Mouse (Mus musculus): Measurements from ENCODE around the gene Pdpn. TPM values are rescaled to one million over a fixed set of nuclear protein-coding genes. Genes with fewer than 3 reads are reported as not detected.

Gene Pdpn
- total RNA-seq, 2 experiments from 2014 or later: 4.5 to 7.7 TPM

GRCm38 (mm10) chr4:143324176-143324924 is 25.0 kb upstream of the Pdpn start:
- intact Hi-C loops (cut with DNase I): no loop called here

GRCm38 (mm10) chr4:143313299-143313698 is 13.9 kb upstream of the Pdpn start:
- H3K27ac ChIP-seq: no peak overlapping the region
- intact Hi-C loops (cut with DNase I): no loop called here
- H3K4me3 ChIP-seq: no peak overlapping the region
- TF ChIP-seq CTCF (IDR thresholded peaks at IDR 0.05): no peak
- no peak for DNase-seq

More at GRCm38 (mm10) chr4:143324176-143324924, 25.0 kb upstream of the Pdpn start:
- TF ChIP-seq CTCF (IDR thresholded peaks at IDR 0.05): no peak
- no peak for DNase-seq
- no peak overlapping the region for H3K4me3 ChIP-seq
- H3K27ac ChIP-seq: no peak overlapping the region

- peak; percentile 68 for DNase-seq
- TF ChIP-seq CTCF (IDR thresholded peaks at IDR 0.05): peak; percentile 79
- Histone ChIP-seq H3K4me3 (no peak overlapping the region), H3K27ac (no peak overlapping the region)
- intact Hi-C loops (cut with DNase I): no loop called here
Observed at GRCm38 (mm10) chr4:143311341-143311740, 12.0 kb upstream of the Pdpn start.

GRCm38 (mm10) chr4:143305987-143306772 is 6.8 kb upstream of the Pdpn start:
- intact Hi-C loops (cut with DNase I): no loop called here
- no peak overlapping the region for H3K4me3 ChIP-seq
- H3K27ac ChIP-seq: no peak overlapping the region
- DNase-seq: no peak
- TF ChIP-seq CTCF (IDR thresholded peaks at IDR 0.05): no peak

- no peak for TF ChIP-seq CTCF (IDR thresholded peaks at IDR 0.05)
- no peak for DNase-seq
- intact Hi-C loops (cut with DNase I): no loop called here
- H3K4me3 ChIP-seq: no peak overlapping the region
- no peak overlapping the region for H3K27ac ChIP-seq
Observed at GRCm38 (mm10) chr4:143305031-143305430, 5.7 kb upstream of the Pdpn start.

- no peak overlapping the region for H3K4me3 ChIP-seq
- no peak overlapping the region for H3K27ac ChIP-seq
- intact Hi-C loops (cut with DNase I): no loop called here
- TF ChIP-seq CTCF (IDR thresholded peaks at IDR 0.05): no peak
- no peak for DNase-seq
Observed at GRCm38 (mm10) chr4:143302279-143302890, 3.0 kb upstream of the Pdpn start.

GRCm38 (mm10) chr4:143301875-143302274 is 2.5 kb upstream of the Pdpn start:
- H3K27ac ChIP-seq: no peak overlapping the region
- DNase-seq: no peak
- no peak overlapping the region for H3K4me3 ChIP-seq
- TF ChIP-seq CTCF (IDR thresholded peaks at IDR 0.05): no peak
- intact Hi-C loops (cut with DNase I): no loop called here

- no peak for DNase-seq
- intact Hi-C loops (cut with DNase I): no loop called here
- Histone ChIP-seq H3K4me3 (no peak overlapping the region), H3K27ac (no peak overlapping the region)
- no peak for TF ChIP-seq CTCF (IDR thresholded peaks at IDR 0.05)
Observed at GRCm38 (mm10) chr4:143301042-143301441, 1.7 kb upstream of the Pdpn start.

- intact Hi-C loops (cut with DNase I): no loop called here
- no peak for TF ChIP-seq CTCF (IDR thresholded peaks at IDR 0.05)
- no peak overlapping the region for H3K27ac ChIP-seq
- H3K4me3 ChIP-seq: no peak overlapping the region
- DNase-seq: no peak
Observed at GRCm38 (mm10) chr4:143300113-143300688, 837 bp upstream of the Pdpn start.

GRCm38 (mm10) chr4:143298431-143299315 is 691 bp downstream of the Pdpn start:
- H3K27ac ChIP-seq: peak overlapping the region; percentile 84
- intact Hi-C loops (cut with DNase I): no loop called here
- peak overlapping the region; percentile 78 for H3K4me3 ChIP-seq
- no peak for TF ChIP-seq CTCF (IDR thresholded peaks at IDR 0.05)
- peak; percentile 61 for DNase-seq

GRCm38 (mm10) chr4:143297016-143297556 is 2.3 kb downstream of the Pdpn start:
- Histone ChIP-seq H3K27ac (peak overlapping the region; percentile 51), H3K4me3 (peak overlapping the region; percentile 56)
- intact Hi-C loops (cut with DNase I): no loop called here
- TF ChIP-seq CTCF (IDR thresholded peaks at IDR 0.05): no peak
- DNase-seq: no peak

- no peak for TF ChIP-seq CTCF (IDR thresholded peaks at IDR 0.05)
- Histone ChIP-seq H3K4me3 (no peak overlapping the region), H3K27ac (no peak overlapping the region)
- intact Hi-C loops (cut with DNase I): no loop called here
- no peak for DNase-seq
Observed at GRCm38 (mm10) chr4:143296153-143296552, 3.2 kb downstream of the Pdpn start.

Data from gastrocnemius, adult 2 months (tissue).